Mouse (Mus musculus) retina, embryonic 14.5 days (tissue): ENCODE measurements around the gene Zfyve27.

Experiments
- DNase-seq: peaks from one replicate; pipeline ENCODE4 v3.0.0-alpha.2; 2015; ENCODE audit warnings: low spot score

Zfyve27 gene

GRCm38 (mm10) chr19:42237602-42238340, 74.0 kb downstream of the Zfyve27 start:
- DNase-seq: no peak

GRCm38 (mm10) chr19:42238341-42238715, 74.6 kb downstream of the Zfyve27 start:
- no peak for DNase-seq

- DNase-seq: no peak
Measured at GRCm38 (mm10) chr19:42240881-42241280, 77.1 kb downstream of the Zfyve27 start.

- no peak for DNase-seq
Measured at GRCm38 (mm10) chr19:42243401-42243800, 79.7 kb downstream of the Zfyve27 start.
